Mouse (Mus musculus) testis, adult 2 months (tissue): Measurements from ENCODE around the gene Cd274. TPM values are rescaled to one million over a fixed set of nuclear protein-coding genes. Genes with fewer than 3 reads are reported as not detected.

Experiments
- H3K27ac ChIP-seq: fragments of 200-500 bp; 2 replicates; pipeline ENCODE4 v1.5.1; 2012; ENCODE audit warnings: low read depth, low read length; ENCODE audit not compliant: control insufficient read depth, insufficient read depth
- H3K27me3 ChIP-seq: fragments of 200-500 bp; 2 replicates; pipeline ENCODE4 v1.6.1; 2012; ENCODE audit warnings: mild to moderate bottlenecking, low read length, moderate library complexity; ENCODE audit not compliant: control insufficient read depth, insufficient read depth
- H3K36me3 ChIP-seq: fragments of 200-500 bp; 2 replicates; pipeline ENCODE4 v1.6.1; 2012; ENCODE audit warnings: mild to moderate bottlenecking, low read length; ENCODE audit not compliant: control insufficient read depth, insufficient read depth
- H3K4me1 ChIP-seq: fragments of 200-500 bp; 2 replicates; pipeline ENCODE4 v1.6.1; 2012; ENCODE audit warnings: low read length; ENCODE audit not compliant: control insufficient read depth, insufficient read depth
- H3K4me3 ChIP-seq: fragments of 200-500 bp; 2 replicates; pipeline ENCODE4 v1.5.1; 2012; ENCODE audit warnings: low read depth, mild to moderate bottlenecking, low read length, moderate library complexity, mixed read lengths; ENCODE audit not compliant: control insufficient read depth
- CTCF ChIP-seq: fragments of 200-500 bp; IDR thresholded peaks from 2 replicates; pipeline ENCODE4 v1.5.1; 2012; ENCODE audit warnings: low read depth, mild to moderate bottlenecking, inconsistent platforms, low read length, moderate library complexity; ENCODE audit not compliant: control insufficient read depth, insufficient read depth, insufficient replicate concordance
- POLR2A ChIP-seq: fragments of 200-500 bp; IDR thresholded peaks from 2 replicates; pipeline ENCODE4 v1.6.1; 2012; ENCODE audit warnings: low read depth, mild to moderate bottlenecking, inconsistent platforms, low read length, moderate library complexity; ENCODE audit not compliant: control insufficient read depth
- polyA plus RNA-seq: library from polyadenylated mRNA; depleted of rRNA; stranded (reverse); fragments of >200 nt; gene quantifications from 2 replicates; pipeline ENCODE4 v1.2.3, GENCODE M21; 2012

Cd274 gene
- polyA plus RNA-seq, 1 experiment = 1.3 TPM

GRCm38 (mm10) chr19:29394721-29395120 lies 27.5 kb downstream of the Cd274 start:
- TF ChIP-seq CTCF = no peak
- TF ChIP-seq POLR2A = no peak
- no peak overlapping the region for H3K4me3 ChIP-seq
- H3K27me3 ChIP-seq = no peaks in the 10 kb centered on the region
- no peaks in the 10 kb centered on the region for H3K36me3 ChIP-seq
- no peak overlapping the region for H3K27ac ChIP-seq
- H3K4me1 ChIP-seq = no peaks in the 10 kb centered on the region

- no peak overlapping the region for H3K4me3 ChIP-seq
- H3K36me3 ChIP-seq = no peaks in the 10 kb centered on the region
- TF ChIP-seq CTCF (no peak), POLR2A (no peak)
- H3K27me3 ChIP-seq = no peaks in the 10 kb centered on the region
- H3K4me1 ChIP-seq = no peaks in the 10 kb centered on the region
- H3K27ac ChIP-seq = no peak overlapping the region
These were observed 29.1 kb downstream of the Cd274 start for GRCm38 (mm10) chr19:29396353-29396752.

GRCm38 (mm10) chr19:29399786-29400185 lies 32.5 kb downstream of the Cd274 start:
- H3K27ac ChIP-seq = no peak overlapping the region
- H3K4me3 ChIP-seq = no peak overlapping the region
- H3K36me3 ChIP-seq = no peaks in the 10 kb centered on the region
- no peaks in the 10 kb centered on the region for H3K4me1 ChIP-seq
- no peaks in the 10 kb centered on the region for H3K27me3 ChIP-seq
- TF ChIP-seq POLR2A (no peak), CTCF (no peak)

- Histone ChIP-seq H3K4me1 (no peaks in the 10 kb centered on the region), H3K36me3 (no peaks in the 10 kb centered on the region), H3K4me3 (no peak overlapping the region), H3K27me3 (no peaks in the 10 kb centered on the region), H3K27ac (no peak overlapping the region)
- TF ChIP-seq CTCF = no peak
- TF ChIP-seq POLR2A = no peak
These were observed 33.2 kb downstream of the Cd274 start for GRCm38 (mm10) chr19:29400466-29400865.

- H3K4me3 ChIP-seq = no peak overlapping the region
- no peaks in the 10 kb centered on the region for H3K27me3 ChIP-seq
- no peak overlapping the region for H3K27ac ChIP-seq
- H3K36me3 ChIP-seq = no peaks in the 10 kb centered on the region
- peaks cover 2% of the 10 kb centered on the region; the same call in 1 of the 2 replicates for H3K4me1 ChIP-seq
- TF ChIP-seq POLR2A = no peak
- TF ChIP-seq CTCF = no peak
These were observed 35.4 kb downstream of the Cd274 start for GRCm38 (mm10) chr19:29402621-29403020.

- Histone ChIP-seq H3K4me3 (no peak overlapping the region), H3K4me1 (peaks cover 2% of the 10 kb centered on the region; the same call in 1 of the 2 replicates), H3K27ac (no peak overlapping the region), H3K36me3 (no peaks in the 10 kb centered on the region), H3K27me3 (no peaks in the 10 kb centered on the region)
- TF ChIP-seq CTCF = no peak
- no peak for TF ChIP-seq POLR2A
These were observed 36.0 kb downstream of the Cd274 start for GRCm38 (mm10) chr19:29403251-29403650.

- no peak overlapping the region for H3K27ac ChIP-seq
These were observed 38.1 kb downstream of the Cd274 start for GRCm38 (mm10) chr19:29405388-29405787.

More at GRCm38 (mm10) chr19:29405388-29405787, 38.1 kb downstream of the Cd274 start:
- peaks cover 2% of the 10 kb centered on the region; the same call in 1 of the 2 replicates for H3K4me1 ChIP-seq
- H3K36me3 ChIP-seq = no peaks in the 10 kb centered on the region
- TF ChIP-seq POLR2A (no peak), CTCF (no peak)
- H3K27me3 ChIP-seq = no peaks in the 10 kb centered on the region
- no peak overlapping the region for H3K4me3 ChIP-seq
